Mouse (Mus musculus) midbrain, postnatal 0 days (tissue): Measurements from ENCODE around the gene Mlst8. TPM values are rescaled to one million over a fixed set of nuclear protein-coding genes. Genes with fewer than 3 reads are reported as not detected.
A peak's percentile ranks its signal among the peaks of the same experiment; 100 is the strongest.

Source experiments
- ATAC-seq: fragments of 200-750 bp; cut with Nextera tagmentation; 2 replicates; pipeline ENCODE4 v1.8.0; 2017; ENCODE audit warnings: moderate number of reproducible peaks, mild to moderate bottlenecking, moderate TSS enrichment, moderate library complexity; ENCODE audit not compliant: low FRiP score
- DNase-seq: peaks from one replicate; pipeline ENCODE4 v3.0.0-alpha.2; 2015; ENCODE audit warnings: low spot score
- H3K27ac ChIP-seq: fragments of 300-500 bp; sonication (generic); 2 replicates; pipeline ENCODE4 v1.5.1; 2014; ENCODE audit warnings: low read depth, mild to moderate bottlenecking, low read length, mixed read lengths
- H3K27me3 ChIP-seq: fragments of 300-500 bp; sonication (generic); 2 replicates; pipeline ENCODE4 v1.6.1; 2014; ENCODE audit warnings: low read length, control low read depth, mixed read lengths; ENCODE audit not compliant: insufficient read depth
- H3K36me3 ChIP-seq: fragments of 300-500 bp; sonication (generic); 2 replicates; pipeline ENCODE4 v1.6.1; 2014; ENCODE audit warnings: low read length, control low read depth, mixed read lengths; ENCODE audit not compliant: insufficient read depth
- H3K4me1 ChIP-seq: fragments of 300-500 bp; sonication (generic); 2 replicates; pipeline ENCODE4 v1.6.1; 2014; ENCODE audit warnings: mild to moderate bottlenecking, control low read depth, antibody characterized with exemption, low read length, mixed read lengths; ENCODE audit not compliant: insufficient read depth
- H3K4me2 ChIP-seq: fragments of 300-500 bp; sonication (generic); 2 replicates; pipeline ENCODE4 v1.6.1; 2014; ENCODE audit warnings: low read depth, mild to moderate bottlenecking, low read length, mixed read lengths; ENCODE audit not compliant: poor library complexity, severe bottlenecking
- H3K4me3 ChIP-seq: fragments of 300-500 bp; sonication (generic); 2 replicates; pipeline ENCODE4 v1.5.1; 2014; ENCODE audit warnings: low read depth, mild to moderate bottlenecking, low read length, moderate library complexity
- H3K9ac ChIP-seq: fragments of 300-500 bp; sonication (generic); replicated peaks from 2 replicates; pipeline ENCODE4 v1.6.1; 2014; ENCODE audit warnings: mild to moderate bottlenecking, low read length, moderate library complexity, mixed read lengths; ENCODE audit not compliant: poor library complexity, severe bottlenecking
- H3K9me3 ChIP-seq: fragments of 300-500 bp; sonication (generic); 2 replicates; pipeline ENCODE4 v1.6.1; 2016; ENCODE audit warnings: low read length, control low read depth
- CTCF ChIP-seq: IDR thresholded peaks from 2 replicates; pipeline ENCODE4 v1.5.1; 2016; ENCODE audit warnings: antibody characterized with exemption, mild to moderate bottlenecking
- WGBS: fragments of 180-500 bp; shearing (Covaris S2); extraction: QIAGEN DNeasy Blood & Tissue Kit; methylation state at CpG from one replicate; pipeline ENCODE4 v1.1.7; 2014; 5-methylcytosine and 5-hydroxymethylcytosine counted together
- polyA plus RNA-seq: library from polyadenylated mRNA; unstranded; fragments of >200 nt; fragmentation: Nextera tagmentation; extraction: Ambion mirVana; gene quantifications from 2 replicates; pipeline ENCODE4 v1.2.1, GENCODE M21; 2015
- total RNA-seq: library from RNA; depleted of rRNA; stranded (reverse); fragments of >200 nt; gene quantifications from 2 replicates; pipeline ENCODE4 v1.2.3, GENCODE M21; 2014

The Mlst8 gene
- total and polyA plus RNA-seq, 2 experiments from 2014 or later: 28.4 to 51.8 TPM

DNA sequence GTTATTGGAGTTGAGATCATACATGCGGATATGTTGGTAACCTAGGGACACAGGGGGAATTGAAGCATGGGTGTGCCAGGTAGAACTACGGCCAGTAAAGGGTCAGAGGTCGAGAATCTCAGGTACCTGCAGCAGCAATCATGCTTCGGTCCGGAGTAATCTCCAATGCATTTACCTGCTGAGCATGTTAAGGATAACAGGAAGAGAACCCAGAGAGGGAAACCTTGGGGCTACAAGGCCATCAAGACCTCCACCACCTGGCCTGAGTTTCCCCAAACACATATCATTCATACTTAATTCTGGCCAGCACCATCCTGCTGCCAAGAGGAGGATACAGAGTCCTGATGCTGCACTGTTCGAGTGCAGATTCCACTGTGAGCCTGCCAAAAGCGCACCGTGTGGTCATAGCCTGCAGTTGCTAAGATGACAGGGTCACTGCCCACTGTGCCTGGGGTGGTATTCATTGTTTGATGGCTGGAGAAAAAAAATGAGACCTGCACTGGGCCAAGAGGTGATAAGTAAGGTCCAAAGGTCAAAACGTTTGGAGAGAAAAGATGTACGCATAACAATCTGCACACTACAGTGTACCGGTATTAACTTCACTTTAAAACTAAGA lies 785 bp downstream of the Mlst8 start:
- Histone ChIP-seq H3K4me1 (peaks cover 6% of the 10 kb centered on the region), H3K36me3 (peaks cover 35% of the 10 kb centered on the region), H3K4me2 (peak overlapping the region; percentile 77), H3K27me3 (no peaks in the 10 kb centered on the region), H3K4me3 (peak overlapping the region; percentile 56), H3K9me3 (no peaks in the 10 kb centered on the region), H3K27ac (peak overlapping the region; percentile 32; the same call in 1 of the 2 replicates), H3K9ac (peak overlapping the region; percentile 69)
- 50% methylated on average over 11 of the region's 11 CpGs for WGBS
- TF ChIP-seq CTCF: no peak
- DNase-seq: no peak
- no peak for ATAC-seq

DNA sequence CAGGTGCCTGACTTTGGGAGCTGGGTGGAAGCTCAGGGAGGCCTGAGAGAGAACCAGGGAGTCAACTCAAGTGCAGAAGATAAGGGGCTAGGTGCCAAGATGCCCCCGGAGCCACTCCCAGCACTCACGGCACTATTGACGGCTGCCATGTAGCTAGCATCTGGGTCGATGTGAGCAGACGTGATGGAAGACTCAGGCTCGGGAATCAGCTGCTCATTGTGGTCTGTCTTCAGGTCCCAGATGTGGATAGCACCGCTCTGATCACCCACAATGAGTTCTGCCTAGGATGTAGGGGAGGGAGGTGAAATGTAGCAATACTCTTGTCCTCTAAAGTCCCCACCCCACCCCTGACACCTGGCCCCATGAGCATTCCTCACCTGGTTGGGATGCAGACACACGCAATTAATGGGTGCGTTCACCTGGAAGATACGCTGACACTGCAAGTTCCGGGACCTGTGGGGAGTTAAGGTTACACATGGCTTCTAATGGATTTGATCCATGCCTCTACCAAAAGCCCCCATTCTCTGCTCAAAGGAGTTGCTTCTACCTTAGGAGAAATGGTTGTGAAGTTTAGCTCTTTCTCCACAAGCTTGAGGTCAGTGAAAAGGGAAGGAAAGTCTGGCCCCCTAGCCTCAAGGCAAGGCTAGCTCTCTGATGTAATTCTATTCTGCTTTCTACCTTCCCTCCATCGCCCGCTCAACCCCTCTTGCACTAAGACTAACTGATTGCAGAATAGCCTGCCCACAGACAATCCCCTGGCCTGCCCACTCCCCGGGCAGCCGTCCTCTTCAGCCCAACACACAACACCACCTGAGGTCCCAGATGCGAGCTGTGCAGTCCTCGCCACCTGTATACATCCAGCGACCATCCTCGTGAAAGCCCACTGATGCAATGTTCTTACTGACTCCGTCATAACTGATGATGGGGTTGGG lies 1.6 kb downstream of the Mlst8 start:
- 92% methylated on average over 20 of the region's 20 CpGs for WGBS
- Histone ChIP-seq H3K4me1 (peaks cover 12% of the 10 kb centered on the region), H3K9me3 (no peaks in the 10 kb centered on the region), H3K4me2 (peak overlapping the region; percentile 77), H3K27me3 (no peaks in the 10 kb centered on the region), H3K36me3 (peaks cover 35% of the 10 kb centered on the region), H3K4me3 (0 out of 2 replicates have a peak overlapping the region, but pooled peaks have one; percentile 56), H3K27ac (no peak overlapping the region), H3K9ac (peak overlapping the region; percentile 69; the same call in 1 of the 2 replicates)
- DNase-seq (no peak), ATAC-seq (no peak)
- TF ChIP-seq CTCF: no peak

DNA sequence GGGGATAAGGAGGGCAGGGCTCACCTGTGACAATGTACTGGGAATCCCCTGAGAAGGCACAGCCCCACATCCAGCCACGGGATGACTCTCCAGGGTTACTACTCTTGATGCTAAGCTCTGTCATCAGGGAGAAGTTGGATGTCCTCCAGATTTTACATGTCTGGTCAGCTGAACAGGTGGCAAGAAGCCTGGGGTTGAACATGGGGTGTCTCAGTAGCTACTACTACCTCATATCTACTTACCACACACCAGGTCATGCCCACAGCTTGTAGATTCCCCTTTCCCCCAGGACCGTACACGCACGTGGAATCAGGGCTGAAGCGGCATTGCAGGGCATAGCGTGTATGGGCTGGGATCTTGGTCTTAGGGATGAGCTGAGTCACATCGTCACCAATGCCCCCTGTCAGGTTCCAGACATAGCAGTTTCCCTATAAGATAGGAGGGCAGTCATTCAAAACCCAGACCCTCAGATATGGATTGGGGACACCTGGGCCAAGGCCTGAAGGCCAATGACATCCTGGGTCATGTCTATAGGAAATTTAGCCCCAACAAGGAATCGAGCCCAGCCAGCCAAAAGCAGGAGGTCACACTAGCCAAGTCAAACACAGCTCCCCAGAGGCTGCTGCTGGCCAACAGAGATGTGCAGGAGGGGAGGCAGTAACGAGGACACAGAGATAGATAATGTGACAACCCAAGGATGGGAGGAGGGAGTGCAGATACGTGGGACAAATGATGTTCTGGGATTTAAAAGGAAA lies 2.7 kb downstream of the Mlst8 start:
- Histone ChIP-seq H3K27ac (no peak overlapping the region), H3K9me3 (no peaks in the 10 kb centered on the region), H3K27me3 (no peaks in the 10 kb centered on the region), H3K4me1 (peaks cover 20% of the 10 kb centered on the region), H3K9ac (no peak overlapping the region), H3K4me3 (no peak overlapping the region), H3K4me2 (no peak overlapping the region), H3K36me3 (peaks cover 35% of the 10 kb centered on the region)
- DNase-seq: no peak
- 92% methylated on average over 10 of the region's 10 CpGs for WGBS
- TF ChIP-seq CTCF: no peak
- ATAC-seq: no peak

DNA sequence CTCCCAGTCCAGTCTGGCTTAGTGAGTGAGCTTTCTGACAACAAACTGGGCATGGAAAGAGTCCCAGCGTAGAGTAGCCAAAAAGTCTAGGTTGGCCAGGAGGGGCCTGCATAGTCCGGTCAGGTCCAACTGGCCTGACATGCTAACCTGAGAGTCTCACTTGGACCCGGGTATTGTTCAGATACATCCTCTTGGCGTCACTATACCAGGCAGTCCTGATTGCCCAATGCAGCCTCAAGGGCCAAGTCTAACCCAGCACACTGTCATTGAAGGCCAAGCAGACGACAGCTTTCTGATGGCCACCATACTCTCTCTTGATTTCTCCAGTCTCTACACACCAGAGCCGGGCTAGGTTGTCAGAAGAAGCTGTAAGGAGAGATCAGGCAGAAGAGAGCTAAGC lies 3.3 kb downstream of the Mlst8 start:
- Histone ChIP-seq H3K36me3 (peaks cover 35% of the 10 kb centered on the region), H3K9ac (no peak overlapping the region), H3K4me3 (no peak overlapping the region), H3K9me3 (no peaks in the 10 kb centered on the region), H3K27ac (no peak overlapping the region), H3K4me1 (peaks cover 20% of the 10 kb centered on the region), H3K4me2 (no peak overlapping the region), H3K27me3 (no peaks in the 10 kb centered on the region)
- no peak for ATAC-seq
- no peak for TF ChIP-seq CTCF
- WGBS: 93% methylated on average over 6 of the region's 6 CpGs
- no peak for DNase-seq

DNA sequence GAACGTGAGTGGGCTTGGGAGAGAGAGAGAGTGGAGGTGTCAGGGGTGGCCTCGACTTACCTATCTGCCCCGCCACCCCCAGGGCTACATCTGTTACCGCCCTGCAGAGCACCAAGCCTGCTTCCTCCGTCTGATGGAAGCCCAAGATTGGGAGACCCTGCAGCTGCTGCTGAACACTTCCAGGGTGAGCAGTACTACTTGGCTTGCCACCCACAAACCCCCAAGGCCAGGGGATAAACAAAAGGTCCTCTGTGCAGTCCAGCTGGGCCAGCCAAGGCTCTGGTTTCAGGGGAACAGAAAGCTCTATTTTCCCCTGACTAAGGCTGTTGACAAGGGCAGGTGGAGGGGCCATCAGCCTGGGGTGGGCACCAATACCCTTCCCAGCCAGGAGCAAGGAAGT lies 4.3 kb downstream of the Mlst8 start:
- Histone ChIP-seq H3K27ac (no peak overlapping the region), H3K4me2 (no peak overlapping the region), H3K4me1 (peaks cover 20% of the 10 kb centered on the region), H3K4me3 (no peak overlapping the region), H3K27me3 (no peaks in the 10 kb centered on the region), H3K9me3 (no peaks in the 10 kb centered on the region), H3K9ac (no peak overlapping the region), H3K36me3 (peaks cover 35% of the 10 kb centered on the region)
- WGBS: 82% methylated on average over 5 of the region's 5 CpGs
- ATAC-seq (no peak), DNase-seq (peak; percentile 54)
- no peak for TF ChIP-seq CTCF
